Mouse (Mus musculus) brain, embryonic 14.5 days (tissue): ENCODE data around the gene Actn1.

ENCODE experiments used
- CTCF ChIP-seq: fragments of 200-500 bp; IDR thresholded peaks from 2 replicates; pipeline ENCODE4 v1.5.1; 2012; ENCODE audit warnings: inconsistent platforms, mild to moderate bottlenecking, moderate library complexity, borderline replicate concordance; ENCODE audit not compliant: insufficient read depth, insufficient read length; ENCODE audit errors: extremely low read depth
- POLR2A ChIP-seq: fragments of 200-500 bp; IDR thresholded peaks from 2 replicates; pipeline ENCODE4 v1.6.1; 2012; ENCODE audit warnings: mild to moderate bottlenecking, inconsistent platforms, borderline replicate concordance; ENCODE audit not compliant: poor library complexity, insufficient read depth, insufficient read length, severe bottlenecking; ENCODE audit errors: extremely low read depth

GRCm38 (mm10) chr12:80238523-80238922 lies 21.6 kb downstream of the Actn1 start:
- no peak for TF ChIP-seq CTCF
- no peak for TF ChIP-seq POLR2A
